8 mouse cellular contexts compared by ENCODE assay signal in genomic region chr8:106165460-106165859, GRCm38 (mm10). TPM values are rescaled to one million over a fixed set of nuclear protein-coding genes. Genes with fewer than 3 reads are reported as not detected.
DNase-seq lines count a peak whose midpoint lies in the region; ATAC-seq and TF ChIP-seq lines count a peak whose summit lies in the region.

No protein-coding gene starts in this region.

- WGBS in heart, postnatal 0 days, result 36% methylated on average over 4 of the region's 4 CpGs

- H3K4me3 ChIP-seq in heart, postnatal 0 days (ENCODE audit: low read depth, low read length), result no peak overlapping the region
- H3K4me3 ChIP-seq in testis, adult 2 months (ENCODE audit: control insufficient read depth, low read depth, low read length), result no peak overlapping the region

- DNase-seq in frontal cortex, adult 2 months (ENCODE audit: extremely low spot score in 1 of 2, low spot score in 1 of 2), result peak; percentile 50 to 87
- DNase-seq in MN1 (ENCODE audit: low spot score), result peak; percentile 81
- DNase-seq in cerebellum, postnatal 25 days, result peak; percentile 71 to 84
- peak; percentile 41 for DNase-seq in heart, postnatal 0 days (ENCODE audit: low spot score)
- peak; percentile 40 to 49 for DNase-seq in left cerebral cortex, adult 8-10 months (ENCODE audit: low spot score in 2 of 2)
- DNase-seq in naive thymus-derived CD4-positive, alpha-beta T cell, adult 2 months (ENCODE audit: low read depth), result peak; percentile 85

- H3K9me3 ChIP-seq in heart, postnatal 0 days (replicated peaks; ENCODE audit: control insufficient read depth, low read length), result no peaks in the 10 kb centered on the region

- TF ChIP-seq CTCF in heart, postnatal 0 days (IDR thresholded peaks at IDR 0.05; ENCODE audit: low read depth), result peak; percentile 77
- TF ChIP-seq CTCF in testis, adult 2 months (IDR thresholded peaks at IDR 0.05; ENCODE audit: control insufficient read depth, insufficient read depth, insufficient replicate concordance, low read depth, low read length), result peak; percentile 58; the same call in 1 of the 2 replicates

- no peak overlapping the region for H3K9ac ChIP-seq in heart, postnatal 0 days (replicated peaks; ENCODE audit: low read depth, low read length)

- no peaks in the 10 kb centered on the region for H3K27me3 ChIP-seq in heart, postnatal 0 days (ENCODE audit: control insufficient read depth, insufficient read depth, low read length)
- no peaks in the 10 kb centered on the region for H3K27me3 ChIP-seq in testis, adult 2 months (ENCODE audit: control insufficient read depth, insufficient read depth, low read length)

- ATAC-seq in frontal cortex, adult (ENCODE audit: low TSS enrichment), result no peak
- ATAC-seq in heart, postnatal 0 days (ENCODE audit: insufficient read depth, low read depth), result no peak

- no peak overlapping the region for H3K4me2 ChIP-seq in heart, postnatal 0 days (ENCODE audit: low read depth, low read length)

- no peak for TF ChIP-seq EP300 in heart, postnatal 0 days (IDR thresholded peaks at IDR 0.05; ENCODE audit: low read depth)

- no peak overlapping the region for H3K27ac ChIP-seq in heart, postnatal 0 days (ENCODE audit: low read depth)
- H3K27ac ChIP-seq in testis, adult 2 months (ENCODE audit: control insufficient read depth, insufficient read depth, low read depth, low read length), result no peak overlapping the region

- no peak for TF ChIP-seq POLR2A in testis, adult 2 months (IDR thresholded peaks at IDR 0.05; ENCODE audit: control insufficient read depth, low read depth, low read length)

- H3K36me3 ChIP-seq in heart, postnatal 0 days (replicated peaks; ENCODE audit: control insufficient read depth, insufficient read depth, low read length), result peaks cover 29% of the 10 kb centered on the region
- H3K36me3 ChIP-seq in testis, adult 2 months (ENCODE audit: control insufficient read depth, insufficient read depth, low read length), result no peaks in the 10 kb centered on the region

- H3K4me1 ChIP-seq in heart, postnatal 0 days (ENCODE audit: control insufficient read depth, insufficient read depth), result peaks cover 8% of the 10 kb centered on the region; the same call in 1 of the 2 replicates
- peaks cover 11% of the 10 kb centered on the region for H3K4me1 ChIP-seq in testis, adult 2 months (ENCODE audit: control insufficient read depth, insufficient read depth, low read length)

RNA-seq across cellular contexts. Expression of gene Slc7a6, which starts 3.2 kb away (rescaled TPM):
- polyA plus RNA-seq in frontal cortex, adult 2 months (2012; rRNA removed), result 30.3 and 31.7 TPM in 2 replicates
- 15.6 and 18.6 TPM in 2 replicates for total RNA-seq in heart, postnatal 0 days (2014; rRNA removed; ENCODE audit: low replicate concordance)
- polyA plus RNA-seq in heart, postnatal 0 days (2015; fragmentation: Nextera tagmentation; extraction: Ambion mirVana), result 15.4 and 18.2 TPM in 2 replicates
- 10 to 100 TPM; 18.6 to 27.4 (median 23.4) TPM for total RNA-seq in left cerebral cortex, adult 8-10 months (2022)
- polyA plus RNA-seq in testis, adult 2 months (2012; rRNA removed), result 54.1 and 69.5 TPM in 2 replicates

RNA-seq across cellular contexts. Expression of gene Pla2g15, which starts 15.3 kb away (rescaled TPM):
- 17.6 and 17.7 TPM in 2 replicates for polyA plus RNA-seq in frontal cortex, adult 2 months (2012; rRNA removed)
- total RNA-seq in heart, postnatal 0 days (2014; rRNA removed; ENCODE audit: low replicate concordance), result 4.5 and 4.7 TPM in 2 replicates
- 5.0 and 5.4 TPM in 2 replicates for polyA plus RNA-seq in heart, postnatal 0 days (2015; fragmentation: Nextera tagmentation; extraction: Ambion mirVana)
- 10 to 100 TPM; 23.4 to 31.5 (median 26.9) TPM for total RNA-seq in left cerebral cortex, adult 8-10 months (2022)
- 1.9 and 2.6 TPM in 2 replicates for polyA plus RNA-seq in testis, adult 2 months (2012; rRNA removed)

RNA-seq across cellular contexts. Expression of gene Esrp2, which starts 28.7 kb away (rescaled TPM):
- 0.21 and 0.24 TPM in 2 replicates for polyA plus RNA-seq in frontal cortex, adult 2 months (2012; rRNA removed)
- 9.8 and 10.6 TPM in 2 replicates for total RNA-seq in heart, postnatal 0 days (2014; rRNA removed; ENCODE audit: low replicate concordance)
- 0.27 and 0.31 TPM in 2 replicates for polyA plus RNA-seq in heart, postnatal 0 days (2015; fragmentation: Nextera tagmentation; extraction: Ambion mirVana)
- total RNA-seq in left cerebral cortex, adult 8-10 months (2022), result under 1 TPM in 3 of 4 experiments, not detected in 1; 0.19 to 0.87 (median 0.70) TPM
- polyA plus RNA-seq in testis, adult 2 months (2012; rRNA removed), result 0.84 and 1.8 TPM in 2 replicates

RNA-seq across cellular contexts. Expression of gene Slc7a6os, which starts 45.3 kb away (rescaled TPM):
- polyA plus RNA-seq in frontal cortex, adult 2 months (2012; rRNA removed), result 27.1 and 29.1 TPM in 2 replicates
- total RNA-seq in heart, postnatal 0 days (2014; rRNA removed; ENCODE audit: low replicate concordance), result 22.4 and 38.3 TPM in 2 replicates
- polyA plus RNA-seq in heart, postnatal 0 days (2015; fragmentation: Nextera tagmentation; extraction: Ambion mirVana), result 13.5 and 14.9 TPM in 2 replicates
- 10 to 100 TPM; 24.6 to 29.9 (median 29.5) TPM for total RNA-seq in left cerebral cortex, adult 8-10 months (2022)
- 10.6 and 11.7 TPM in 2 replicates for polyA plus RNA-seq in testis, adult 2 months (2012; rRNA removed)

RNA-seq across cellular contexts. Expression of gene Prmt7, which starts 45.3 kb away (rescaled TPM):
- polyA plus RNA-seq in frontal cortex, adult 2 months (2012; rRNA removed), result 28.3 and 33.4 TPM in 2 replicates
- total RNA-seq in heart, postnatal 0 days (2014; rRNA removed; ENCODE audit: low replicate concordance), result 40.2 and 49.1 TPM in 2 replicates
- polyA plus RNA-seq in heart, postnatal 0 days (2015; fragmentation: Nextera tagmentation; extraction: Ambion mirVana), result 21.8 and 23.8 TPM in 2 replicates
- total RNA-seq in left cerebral cortex, adult 8-10 months (2022), result 10 to 100 TPM; 33.4 to 38.7 (median 36.3) TPM
- polyA plus RNA-seq in testis, adult 2 months (2012; rRNA removed), result 78.8 and 86.9 TPM in 2 replicates
